Mouse (Mus musculus) liver, embryonic 12.5 days (tissue): ENCODE results near the gene Tnnc2. TPM values are rescaled to one million over a fixed set of nuclear protein-coding genes. Genes with fewer than 3 reads are reported as not detected.

ENCODE experiments used
- ATAC-seq: fragments of 200-750 bp; cut with Nextera tagmentation; 2 replicates; pipeline ENCODE4 v1.8.0; 2017; ENCODE audit warnings: moderate number of reproducible peaks, mild to moderate bottlenecking, moderate library complexity
- H3K27ac ChIP-seq: fragments of 300-500 bp; sonication (generic); 2 replicates; pipeline ENCODE4 v1.5.1; 2016; ENCODE audit warnings: mild to moderate bottlenecking
- H3K27me3 ChIP-seq: fragments of 300-500 bp; sonication (generic); replicated peaks from 2 replicates; pipeline ENCODE4 v1.6.1; 2016; ENCODE audit warnings: mild to moderate bottlenecking, moderate library complexity
- H3K36me3 ChIP-seq: fragments of 300-500 bp; sonication (generic); 2 replicates; pipeline ENCODE4 v1.6.1; 2016; ENCODE audit warnings: mild to moderate bottlenecking, moderate library complexity
- H3K4me1 ChIP-seq: fragments of 300-500 bp; sonication (generic); 2 replicates; pipeline ENCODE4 v1.6.1; 2016
- H3K4me2 ChIP-seq: fragments of 300-500 bp; sonication (generic); 2 replicates; pipeline ENCODE4 v1.6.1; 2016; ENCODE audit warnings: mild to moderate bottlenecking, moderate library complexity
- H3K4me3 ChIP-seq: fragments of 300-500 bp; sonication (generic); 2 replicates; pipeline ENCODE4 v1.5.1; 2016; ENCODE audit warnings: mild to moderate bottlenecking, moderate library complexity
- H3K9ac ChIP-seq: fragments of 300-500 bp; sonication (generic); 2 replicates; pipeline ENCODE4 v1.6.1; 2016; ENCODE audit warnings: mild to moderate bottlenecking, moderate library complexity
- H3K9me3 ChIP-seq: fragments of 300-500 bp; sonication (generic); replicated peaks from 2 replicates; pipeline ENCODE4 v1.6.1; 2016; ENCODE audit warnings: mild to moderate bottlenecking, moderate library complexity
- WGBS: fragments of 180-500 bp; shearing (Covaris S2); methylation state at CpG from one replicate; pipeline ENCODE4 v1.1.7; 2016; ENCODE audit not compliant: insufficient replicate concordance; 5-methylcytosine and 5-hydroxymethylcytosine counted together
- polyA plus RNA-seq: library from polyadenylated mRNA; unstranded; fragments of >200 nt; fragmentation: Nextera tagmentation; extraction: Ambion mirVana; gene quantifications from 2 replicates; pipeline ENCODE4 v1.2.1, GENCODE M21; 2016

Gene Tnnc2
- polyA plus RNA-seq, 1 experiment from 2014 or later, result 0.66 TPM

- no peaks in the 10 kb centered on the region for H3K9me3 ChIP-seq
- H3K4me1 ChIP-seq, result peaks cover 57% of the 10 kb centered on the region
- ATAC-seq, result peak; percentile 95
- WGBS, result 1% methylated on average over 53 of the region's 53 CpGs
- H3K27me3 ChIP-seq, result no peaks in the 10 kb centered on the region
- H3K9ac ChIP-seq, result peak within 1 kb of the TSS; percentile 97
- peaks cover 74% of the 10 kb centered on the region for H3K36me3 ChIP-seq
- H3K27ac ChIP-seq, result peak within 1 kb of the TSS; percentile 96
- H3K4me3 ChIP-seq, result peak within 1 kb of the TSS; percentile 98
- peak within 1 kb of the TSS; percentile 85 for H3K4me2 ChIP-seq
These were observed 10.3 kb downstream of the Tnnc2 start, which contains the start of gene Ube2c for GRCm38 (mm10) chr2:164769258-164770037. Gene Ube2c (plus strand): TSS chr2:164769898.

GRCm38 (mm10) chr2:164767812-164768540 lies 11.8 kb downstream of the Tnnc2 start:
- 89% methylated on average over 15 of the region's 15 CpGs for WGBS
- no peaks in the 10 kb centered on the region for H3K9me3 ChIP-seq

GRCm38 (mm10) chr2:164765841-164766240 lies 13.9 kb downstream of the Tnnc2 start:
- Histone ChIP-seq H3K4me1 (peaks cover 51% of the 10 kb centered on the region), H3K27me3 (no peaks in the 10 kb centered on the region), H3K36me3 (peaks cover 76% of the 10 kb centered on the region), H3K4me2 (no peak overlapping the region), H3K27ac (peak overlapping the region; percentile 64), H3K9ac (no peak overlapping the region), H3K4me3 (no peak overlapping the region), H3K9me3 (no peaks in the 10 kb centered on the region)
- 77% methylated on average over 3 of the region's 3 CpGs for WGBS
- no peak for ATAC-seq

More at GRCm38 (mm10) chr2:164767812-164768540, 11.8 kb downstream of the Tnnc2 start:
- H3K4me3 ChIP-seq, result peak overlapping the region; percentile 13
- no peak for ATAC-seq
- H3K4me2 ChIP-seq, result peak overlapping the region; percentile 74
- peaks cover 76% of the 10 kb centered on the region for H3K36me3 ChIP-seq
- H3K9ac ChIP-seq, result peak overlapping the region; percentile 18; the same call in 1 of the 2 replicates
- H3K27me3 ChIP-seq, result no peaks in the 10 kb centered on the region
- peak overlapping the region; percentile 72 for H3K27ac ChIP-seq
- H3K4me1 ChIP-seq, result peaks cover 51% of the 10 kb centered on the region

- no peaks in the 10 kb centered on the region for H3K9me3 ChIP-seq
- H3K27ac ChIP-seq, result peak overlapping the region; percentile 95
- peaks cover 95% of the 10 kb centered on the region for H3K36me3 ChIP-seq
- peak overlapping the region; percentile 62 for H3K9ac ChIP-seq
- H3K4me2 ChIP-seq, result peak overlapping the region; percentile 56; the same call in 1 of the 2 replicates
- WGBS, result 75% methylated on average over 7 of the region's 7 CpGs
- ATAC-seq, result peak; percentile 18; the same call in 1 of the 2 replicates
- peaks cover 71% of the 10 kb centered on the region for H3K4me1 ChIP-seq
- H3K4me3 ChIP-seq, result no peak overlapping the region
- H3K27me3 ChIP-seq, result no peaks in the 10 kb centered on the region
These were observed 17.2 kb downstream of the Tnnc2 start for GRCm38 (mm10) chr2:164762593-164762992.

GRCm38 (mm10) chr2:164761971-164762370 lies 17.8 kb downstream of the Tnnc2 start:
- Histone ChIP-seq H3K4me1 (peaks cover 76% of the 10 kb centered on the region), H3K27ac (peak overlapping the region; percentile 95), H3K9ac (peak overlapping the region; percentile 62), H3K36me3 (peaks cover 95% of the 10 kb centered on the region), H3K27me3 (no peaks in the 10 kb centered on the region), H3K4me3 (no peak overlapping the region), H3K4me2 (peak overlapping the region; percentile 56), H3K9me3 (no peaks in the 10 kb centered on the region)
- no peak for ATAC-seq
- 92% methylated on average over 4 of the region's 4 CpGs for whole genome bisulfite sequencing

GRCm38 (mm10) chr2:164761502-164761901 lies 18.3 kb downstream of the Tnnc2 start:
- Histone ChIP-seq H3K4me3 (no peak overlapping the region), H3K27me3 (no peaks in the 10 kb centered on the region), H3K4me1 (peaks cover 78% of the 10 kb centered on the region), H3K36me3 (peaks cover 95% of the 10 kb centered on the region), H3K27ac (peak overlapping the region; percentile 95), H3K9me3 (no peaks in the 10 kb centered on the region), H3K4me2 (peak overlapping the region; percentile 56), H3K9ac (peak overlapping the region; percentile 62)
- 64% methylated on average over 2 of the region's 2 CpGs for WGBS
- ATAC-seq, result peak; percentile 92

- Histone ChIP-seq H3K4me2 (peak overlapping the region; percentile 56), H3K9me3 (no peaks in the 10 kb centered on the region), H3K36me3 (peaks cover 95% of the 10 kb centered on the region), H3K27ac (peak overlapping the region; percentile 95), H3K27me3 (no peaks in the 10 kb centered on the region), H3K9ac (peak overlapping the region; percentile 63), H3K4me3 (0 out of 2 replicates have a peak overlapping the region, but pooled peaks have one; percentile 16), H3K4me1 (peaks cover 75% of the 10 kb centered on the region)
- WGBS, result 42% methylated on average over 4 of the region's 4 CpGs
- ATAC-seq, result peak; percentile 80
These were observed 19.5 kb downstream of the Tnnc2 start for GRCm38 (mm10) chr2:164760059-164760833.

GRCm38 (mm10) chr2:164758692-164759091 lies 21.1 kb downstream of the Tnnc2 start:
- peak; percentile 75 for ATAC-seq
- no peaks in the 10 kb centered on the region for H3K9me3 ChIP-seq
- H3K4me2 ChIP-seq, result peak overlapping the region; percentile 56
- H3K9ac ChIP-seq, result peak overlapping the region; percentile 63
- H3K4me3 ChIP-seq, result no peak overlapping the region
- H3K27me3 ChIP-seq, result no peaks in the 10 kb centered on the region
- H3K27ac ChIP-seq, result peak overlapping the region; percentile 95
- H3K36me3 ChIP-seq, result peaks cover 100% of the 10 kb centered on the region
- WGBS, result 43% methylated on average over 1 of the region's 1 CpGs
- peaks cover 69% of the 10 kb centered on the region for H3K4me1 ChIP-seq

GRCm38 (mm10) chr2:164757841-164758240 lies 21.9 kb downstream of the Tnnc2 start:
- Histone ChIP-seq H3K27ac (peak overlapping the region; percentile 95), H3K4me2 (0 out of 2 replicates have a peak overlapping the region, but pooled peaks have one; percentile 56), H3K27me3 (no peaks in the 10 kb centered on the region), H3K9me3 (no peaks in the 10 kb centered on the region), H3K9ac (peak overlapping the region; percentile 63; the same call in 1 of the 2 replicates), H3K4me3 (no peak overlapping the region), H3K4me1 (peaks cover 61% of the 10 kb centered on the region), H3K36me3 (peaks cover 100% of the 10 kb centered on the region)
- ATAC-seq, result no peak
- 90% methylated on average over 11 of the region's 11 CpGs for WGBS

- Histone ChIP-seq H3K9me3 (no peaks in the 10 kb centered on the region), H3K9ac (no peak overlapping the region), H3K27me3 (no peaks in the 10 kb centered on the region), H3K4me2 (no peak overlapping the region), H3K27ac (peak overlapping the region; percentile 46), H3K4me1 (peaks cover 30% of the 10 kb centered on the region), H3K36me3 (peaks cover 100% of the 10 kb centered on the region), H3K4me3 (no peak overlapping the region)
- WGBS, result 84% methylated on average over 2 of the region's 2 CpGs
- no peak for ATAC-seq
These were observed 25.0 kb downstream of the Tnnc2 start for GRCm38 (mm10) chr2:164754800-164755199.

GRCm38 (mm10) chr2:164754105-164754504 lies 25.7 kb downstream of the Tnnc2 start:
- Histone ChIP-seq H3K4me1 (peaks cover 23% of the 10 kb centered on the region), H3K9ac (no peak overlapping the region), H3K4me3 (no peak overlapping the region), H3K9me3 (no peaks in the 10 kb centered on the region), H3K27me3 (no peaks in the 10 kb centered on the region), H3K4me2 (no peak overlapping the region), H3K27ac (peak overlapping the region; percentile 46), H3K36me3 (peaks cover 100% of the 10 kb centered on the region)
- 71% methylated on average over 11 of the region's 11 CpGs for WGBS
- no peak for ATAC-seq
